Mouse (Mus musculus) CD4-positive, CD25-positive, alpha-beta regulatory T cell, adult 9 weeks (primary cell): ENCODE measurements around the gene Gm21996. TPM values are rescaled to one million over a fixed set of nuclear protein-coding genes. Genes with fewer than 3 reads are reported as not detected.

Source experiments
- polyA plus RNA-seq: library from polyadenylated mRNA; unstranded; fragments of 100-300 nt; shearing (Covaris generic); gene quantifications from one replicate; pipeline ENCODE4 v1.2.1, GENCODE M21; 2017

The Gm21996 gene
- polyA plus RNA-seq = not detected

GRCm38 (mm10) chrY:89745432-89745831 lies at the start of gene Gm21996:
TSS of gene Gm21996 (minus strand) at chrY:89745532.

